Mouse (Mus musculus): ENCODE measurements at regions not wholly inside any gene's neighbourhood (a gene's known extent, or its start where the extent isn't known, plus 50 kb on each side); places are given as distances from the start of the nearest gene placed in this dataset.

GRCm38 (mm10) chr13:101427426-101428221, 340.4 kb downstream of the Pik3r1 start:
- no peak for DNase-seq (ENCODE audit: low read depth, low spot score)

DNA sequence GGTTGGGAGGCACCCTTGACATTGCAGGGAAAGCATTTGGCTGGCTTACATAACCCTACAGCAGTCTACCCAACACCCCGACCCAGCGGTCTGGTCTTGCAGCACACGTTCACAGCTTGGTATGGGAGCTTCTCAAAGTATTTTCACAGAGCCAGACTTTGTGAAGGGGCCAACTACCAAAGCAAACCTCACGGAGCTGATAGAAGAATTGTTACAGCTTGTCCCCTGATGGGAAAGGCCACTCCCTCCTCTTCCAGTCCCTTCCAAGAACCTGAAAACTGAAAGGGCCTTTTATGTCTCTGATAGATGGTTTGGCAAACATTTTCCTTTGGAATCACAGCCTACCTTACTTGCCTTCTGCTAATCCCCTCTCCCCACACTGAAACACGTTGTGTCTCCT, 341.6 kb downstream of the Pik3r1 start:
- no peak for DNase-seq (ENCODE audit: low read depth, low spot score)

- DNase-seq (ENCODE audit: low read depth, low spot score), result no peak
Observed at GRCm38 (mm10) chr13:101422082-101422481, 345.9 kb downstream of the Pik3r1 start.

- DNase-seq (ENCODE audit: low read depth, low spot score), result no peak
Observed at GRCm38 (mm10) chr13:101419457-101420025, 348.5 kb downstream of the Pik3r1 start.

GRCm38 (mm10) chr13:101418272-101418671, 349.7 kb downstream of the Pik3r1 start:
- DNase-seq (ENCODE audit: low read depth, low spot score), result no peak

DNA sequence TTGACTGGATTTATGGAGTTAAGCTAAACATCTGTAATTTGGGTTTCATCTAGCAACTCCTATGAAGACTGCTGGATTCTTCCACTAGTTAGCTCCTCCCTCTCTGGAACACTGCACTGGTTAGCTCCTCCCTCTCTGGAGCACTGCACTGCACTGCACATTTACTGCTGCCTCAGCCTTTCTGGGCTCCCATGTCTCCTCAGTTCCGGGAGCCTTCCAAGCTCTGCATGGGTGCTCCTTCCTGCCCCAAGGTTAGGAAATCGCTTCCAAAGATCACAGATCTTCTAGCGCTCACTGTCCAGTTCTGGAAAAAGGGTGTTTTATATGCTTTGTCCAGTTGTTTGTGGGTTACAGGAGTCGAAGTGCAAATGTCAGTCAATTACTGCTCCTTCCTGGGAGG, 359.1 kb downstream of the Pik3r1 start:
- DNase-seq (ENCODE audit: low read depth, low spot score), result no peak

- DNase-seq (ENCODE audit: low read depth, low spot score), result no peak
Observed at GRCm38 (mm10) chr13:101407633-101408032, 360.4 kb downstream of the Pik3r1 start.

GRCm38 (mm10) chr13:101373581-101374189, 394.3 kb downstream of the Pik3r1 start:
- no peak for DNase-seq (ENCODE audit: low read depth, low spot score)

GRCm38 (mm10) chr13:101371906-101372305, 396.1 kb downstream of the Pik3r1 start:
- no peak for DNase-seq (ENCODE audit: low read depth, low spot score)

GRCm38 (mm10) chr13:101368170-101368569, 399.8 kb downstream of the Pik3r1 start:
- DNase-seq (ENCODE audit: low read depth, low spot score), result no peak

GRCm38 (mm10) chr13:101355363-101355762, 412.7 kb downstream of the Pik3r1 start:
- no peak for DNase-seq (ENCODE audit: low read depth, low spot score)

DNA sequence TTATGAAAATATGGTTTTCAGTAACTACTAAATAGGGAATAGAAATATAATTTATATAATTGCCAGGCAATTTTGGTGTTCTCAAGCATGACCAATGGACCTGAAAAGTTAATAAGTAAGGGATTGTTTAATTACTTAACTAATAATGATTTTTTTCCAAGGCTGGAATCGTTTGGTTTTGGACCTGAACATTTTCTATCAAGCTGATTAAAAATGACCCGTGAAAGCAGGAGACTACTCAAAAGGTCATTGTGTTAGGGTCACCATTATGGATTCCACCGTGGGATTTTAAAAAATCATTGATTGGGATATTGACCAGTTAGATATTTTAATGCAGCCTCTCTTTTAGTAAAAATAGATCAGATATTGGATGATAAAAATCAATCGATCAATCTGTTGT, 416.9 kb downstream of the Pik3r1 start:
- DNase-seq (ENCODE audit: low read depth, low spot score), result no peak

GRCm38 (mm10) chr13:101349354-101349753, 418.7 kb downstream of the Pik3r1 start:
- no peak for DNase-seq (ENCODE audit: low read depth, low spot score)

DNA sequence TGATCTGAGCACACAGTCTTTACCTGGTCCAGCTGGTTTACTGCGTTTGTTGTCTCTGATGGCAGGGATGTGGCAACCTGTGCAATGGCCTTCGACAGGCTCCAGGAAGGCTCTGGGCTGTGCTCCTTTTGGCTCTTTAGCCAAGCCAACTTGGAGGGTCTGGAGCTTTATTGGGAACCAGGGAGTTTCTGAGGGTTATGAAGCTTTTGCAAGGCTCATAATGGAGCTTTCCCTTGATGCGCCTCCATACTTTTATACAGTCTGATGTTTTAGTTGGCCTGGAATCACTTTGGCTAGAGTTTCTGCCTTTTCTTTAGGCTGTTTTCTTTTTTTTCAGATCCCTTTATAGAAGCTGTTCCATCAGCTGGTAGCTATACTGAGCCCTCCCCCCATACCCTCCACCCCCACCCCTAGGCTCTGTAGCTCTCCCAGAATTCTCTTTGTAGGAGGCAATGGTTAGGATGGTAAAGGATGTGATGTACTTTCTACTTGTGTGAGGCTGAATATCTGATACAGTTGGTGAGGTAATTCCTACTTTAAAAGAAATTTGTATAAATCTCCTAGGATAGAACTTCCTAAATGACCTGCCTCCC, 429.6 kb downstream of the Pik3r1 start:
- DNase-seq (ENCODE audit: low read depth, low spot score), result no peak

DNA sequence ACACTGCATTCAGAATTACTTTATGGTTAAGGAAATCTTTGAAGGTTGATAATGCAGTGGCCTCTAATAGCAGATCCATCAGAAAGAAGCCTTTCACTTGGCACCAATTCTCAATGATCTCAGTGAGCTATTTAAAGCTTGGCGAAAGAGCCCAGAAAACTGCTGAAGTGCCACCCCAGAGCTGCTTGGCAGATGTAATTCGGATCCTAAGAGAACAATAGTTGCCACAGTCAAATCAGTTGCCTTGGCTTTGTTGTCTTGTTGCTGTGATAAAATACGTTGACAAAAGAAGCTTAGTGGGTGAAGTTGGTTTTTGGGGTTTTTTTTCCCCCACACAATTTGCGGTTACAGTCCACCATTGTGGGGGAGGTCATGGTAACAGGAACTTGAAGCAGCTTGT, 449.4 kb downstream of the Pik3r1 start:
- no peak for DNase-seq (ENCODE audit: low read depth, low spot score)

- DNase-seq (ENCODE audit: low read depth, low spot score), result no peak
Observed at GRCm38 (mm10) chr13:101316336-101316735, 451.7 kb downstream of the Pik3r1 start.

GRCm38 (mm10) chr13:101314040-101314439, 454.0 kb downstream of the Pik3r1 start:
- DNase-seq (ENCODE audit: low read depth, low spot score), result no peak

- no peak for DNase-seq (ENCODE audit: low read depth, low spot score)
Observed at GRCm38 (mm10) chr13:101311634-101312314, 456.2 kb downstream of the Pik3r1 start.

DNA sequence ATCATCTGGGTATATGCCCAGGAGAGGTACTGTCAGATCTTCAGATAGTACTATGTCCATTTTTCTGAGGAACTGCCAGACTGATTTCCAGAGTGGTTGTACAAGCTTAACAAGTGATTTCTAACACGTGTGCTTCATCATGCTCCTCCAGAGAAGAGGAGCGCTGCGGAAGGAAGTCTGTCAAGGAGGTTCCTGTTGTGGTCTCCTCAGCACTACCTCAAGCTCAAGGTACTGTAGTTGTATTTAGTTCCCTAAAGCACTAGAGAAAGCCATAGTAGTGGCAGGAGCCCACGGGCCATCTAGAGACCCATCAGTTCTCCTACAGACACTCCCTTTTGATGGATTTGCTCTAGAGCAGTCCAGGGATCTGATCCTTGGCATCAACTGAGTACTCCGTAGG, 459.3 kb downstream of the Pik3r1 start:
- DNase-seq (ENCODE audit: low read depth, low spot score), result no peak

DNA sequence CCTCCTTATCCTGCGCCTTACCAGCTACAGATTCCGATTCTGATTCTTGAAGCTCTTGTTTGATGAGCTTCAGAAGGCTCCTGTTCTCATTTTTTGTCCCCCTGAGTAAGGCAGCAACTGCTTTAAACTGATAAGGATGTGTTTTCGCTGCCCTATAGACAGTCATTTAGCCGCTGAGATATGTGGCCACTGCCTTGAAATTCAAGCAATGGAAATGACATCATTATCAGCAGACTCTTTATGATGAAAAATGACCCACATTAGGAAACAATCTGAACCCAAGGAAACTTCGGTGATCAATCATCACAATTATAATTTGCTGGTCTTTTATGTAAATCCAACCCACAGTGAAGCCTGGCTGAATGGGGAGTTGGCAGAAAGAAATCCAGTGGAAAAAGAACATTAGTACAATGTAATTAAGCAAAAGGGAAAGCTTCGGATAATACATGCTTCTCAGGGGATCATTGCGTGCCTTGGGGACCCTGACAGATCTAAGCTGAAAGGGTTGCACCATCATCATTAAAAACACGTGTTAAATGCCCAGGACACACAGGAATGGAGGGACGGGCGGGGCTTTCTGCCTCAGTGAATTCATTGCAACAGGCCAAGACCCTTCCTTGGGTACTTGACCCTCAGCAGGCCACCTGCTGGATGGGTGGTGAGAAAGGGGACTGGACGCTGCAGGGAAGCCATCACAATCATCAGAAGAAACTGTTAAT, 462.2 kb downstream of the Pik3r1 start:
- no peak for DNase-seq (ENCODE audit: low read depth, low spot score)

DNA sequence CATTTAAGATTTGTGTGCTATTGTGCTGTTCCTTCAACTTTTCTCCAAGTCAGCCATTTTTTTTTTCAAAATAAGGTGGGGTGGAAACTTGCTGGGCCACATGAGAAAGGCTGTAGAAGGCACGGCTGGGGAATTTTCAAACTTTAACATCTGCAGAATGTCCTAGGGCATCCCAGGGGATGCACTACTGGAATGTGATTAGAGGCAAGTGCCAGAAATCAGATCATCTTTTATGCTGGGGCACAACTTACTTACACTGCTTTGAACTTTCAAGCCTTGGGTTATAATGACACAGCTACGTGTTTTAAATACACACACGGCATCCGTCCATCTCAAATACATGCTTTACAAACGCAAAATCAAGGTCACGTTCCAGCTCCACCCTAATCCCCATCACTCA, 463.0 kb downstream of the Pik3r1 start:
- DNase-seq (ENCODE audit: low read depth, low spot score), result no peak
